Mouse (Mus musculus) neural tube, embryonic 15.5 days (tissue): Measurements from ENCODE around the gene Ptms. TPM values are rescaled to one million over a fixed set of nuclear protein-coding genes. Genes with fewer than 3 reads are reported as not detected.
A peak's percentile ranks its signal among the peaks of the same experiment; 100 is the strongest.

Experiments used
- ATAC-seq: fragments of 200-750 bp; cut with Nextera tagmentation; 2 replicates; pipeline ENCODE4 v1.8.0; 2017; ENCODE audit warnings: mild to moderate bottlenecking, moderate TSS enrichment, moderate library complexity; ENCODE audit not compliant: low FRiP score
- H3K27ac ChIP-seq: fragments of 300-500 bp; sonication (generic); replicated peaks from 2 replicates; pipeline ENCODE4 v1.5.1; 2015; ENCODE audit warnings: mild to moderate bottlenecking, inconsistent platforms
- H3K27me3 ChIP-seq: fragments of 300-500 bp; sonication (generic); replicated peaks from 2 replicates; pipeline ENCODE4 v1.6.1; 2015; ENCODE audit warnings: inconsistent platforms
- H3K36me3 ChIP-seq: fragments of 300-500 bp; sonication (generic); 2 replicates; pipeline ENCODE4 v1.6.1; 2015; ENCODE audit warnings: inconsistent platforms
- H3K4me1 ChIP-seq: fragments of 300-500 bp; sonication (generic); 2 replicates; pipeline ENCODE4 v1.6.1; 2015; ENCODE audit warnings: inconsistent platforms
- H3K4me2 ChIP-seq: fragments of 300-500 bp; sonication (generic); 2 replicates; pipeline ENCODE4 v1.6.1; 2015; ENCODE audit warnings: inconsistent platforms, mild to moderate bottlenecking, moderate library complexity
- H3K4me3 ChIP-seq: fragments of 300-500 bp; sonication (generic); replicated peaks from 2 replicates; pipeline ENCODE4 v1.5.1; 2015; ENCODE audit warnings: mild to moderate bottlenecking, inconsistent platforms
- H3K9ac ChIP-seq: fragments of 300-500 bp; sonication (generic); replicated peaks from 2 replicates; pipeline ENCODE4 v1.6.1; 2015; ENCODE audit warnings: mild to moderate bottlenecking, inconsistent platforms
- H3K9me3 ChIP-seq: fragments of 300-500 bp; sonication (generic); replicated peaks from 2 replicates; pipeline ENCODE4 v1.6.1; 2016; ENCODE audit warnings: inconsistent platforms
- WGBS: fragments of 180-500 bp; shearing (Covaris S2); methylation state at CpG from one replicate; pipeline ENCODE4 v1.1.7; 2015; ENCODE audit warnings: mixed read lengths; 5-methylcytosine and 5-hydroxymethylcytosine counted together
- polyA plus RNA-seq: library from polyadenylated mRNA; unstranded; fragments of >200 nt; fragmentation: Nextera tagmentation; extraction: Ambion mirVana; gene quantifications from 2 replicates; pipeline ENCODE4 v1.2.1, GENCODE M21; 2015

The Ptms gene
- polyA plus RNA-seq = 637 and 745 TPM in 2 replicates

- Histone ChIP-seq H3K4me3 (peak within 1 kb of the TSS; percentile 95), H3K9me3 (no peaks in the 10 kb centered on the region), H3K4me2 (peak within 1 kb of the TSS; percentile 99), H3K27me3 (no peaks in the 10 kb centered on the region), H3K4me1 (peaks cover 50% of the 10 kb centered on the region), H3K27ac (peak within 1 kb of the TSS; percentile 100), H3K36me3 (peaks cover 1% of the 10 kb centered on the region; the same call in 1 of the 2 replicates), H3K9ac (peak within 1 kb of the TSS; percentile 100; the same call in 1 of the 2 replicates)
- ATAC-seq = peak; percentile 85
- under 1% methylated on average over 13 of the region's 13 CpGs for WGBS
Observed at GRCm38 (mm10) chr6:124919695-124920317, at the start of gene Ptms. TSS of gene Ptms (minus strand) at chr6:124920103.

GRCm38 (mm10) chr6:124967766-124968165, 47.9 kb upstream of the Ptms start:
- Histone ChIP-seq H3K4me1 (peaks cover 22% of the 10 kb centered on the region), H3K9me3 (no peaks in the 10 kb centered on the region), H3K27me3 (no peaks in the 10 kb centered on the region), H3K36me3 (no peaks in the 10 kb centered on the region), H3K4me2 (no peak overlapping the region), H3K9ac (no peak overlapping the region), H3K4me3 (no peak overlapping the region), H3K27ac (no peak overlapping the region)
- ATAC-seq = no peak
- 74% methylated on average over 4 of the region's 4 CpGs for WGBS

GRCm38 (mm10) chr6:124966466-124967118, 46.7 kb upstream of the Ptms start:
- Histone ChIP-seq H3K4me1 (peaks cover 22% of the 10 kb centered on the region), H3K9ac (peak overlapping the region; percentile 95; the same call in 1 of the 2 replicates), H3K4me3 (peak overlapping the region; percentile 80), H3K36me3 (peaks cover 6% of the 10 kb centered on the region), H3K27ac (no peak overlapping the region), H3K4me2 (peak overlapping the region; percentile 98), H3K9me3 (no peaks in the 10 kb centered on the region), H3K27me3 (no peaks in the 10 kb centered on the region)
- 96% methylated on average over 7 of the region's 7 CpGs for WGBS
- ATAC-seq = no peak

GRCm38 (mm10) chr6:124965747-124966146, 45.8 kb upstream of the Ptms start:
- WGBS = 12% methylated on average over 15 of the region's 15 CpGs
- Histone ChIP-seq H3K9ac (peak overlapping the region; percentile 95), H3K4me1 (peaks cover 22% of the 10 kb centered on the region), H3K27me3 (no peaks in the 10 kb centered on the region), H3K36me3 (peaks cover 14% of the 10 kb centered on the region), H3K27ac (peak overlapping the region; percentile 92), H3K9me3 (no peaks in the 10 kb centered on the region), H3K4me2 (peak overlapping the region; percentile 98), H3K4me3 (peak overlapping the region; percentile 80)
- no peak for ATAC-seq

- Histone ChIP-seq H3K4me1 (peaks cover 22% of the 10 kb centered on the region), H3K27ac (peak within 1 kb of the TSS; percentile 92), H3K36me3 (peaks cover 18% of the 10 kb centered on the region), H3K9me3 (no peaks in the 10 kb centered on the region), H3K27me3 (no peaks in the 10 kb centered on the region), H3K4me3 (peak within 1 kb of the TSS; percentile 80), H3K4me2 (peak within 1 kb of the TSS; percentile 98), H3K9ac (peak within 1 kb of the TSS; percentile 95)
- ATAC-seq = peak; percentile 95
- under 1% methylated on average over 68 of the region's 68 CpGs for WGBS
Observed at GRCm38 (mm10) chr6:124965088-124965719, 45.3 kb upstream of the Ptms start, which contains the start of gene Cops7a. TSS of gene Cops7a (minus strand) at chr6:124965538.

GRCm38 (mm10) chr6:124964638-124965037, 44.7 kb upstream of the Ptms start:
- Histone ChIP-seq H3K27me3 (no peaks in the 10 kb centered on the region), H3K4me1 (peaks cover 22% of the 10 kb centered on the region), H3K4me2 (peak overlapping the region; percentile 98), H3K27ac (peak overlapping the region; percentile 92), H3K4me3 (peak overlapping the region; percentile 80), H3K9ac (peak overlapping the region; percentile 95), H3K9me3 (no peaks in the 10 kb centered on the region), H3K36me3 (peaks cover 23% of the 10 kb centered on the region)
- peak; percentile 26 for ATAC-seq
- WGBS = 38% methylated on average over 16 of the region's 16 CpGs

GRCm38 (mm10) chr6:124961021-124961420, 41.1 kb upstream of the Ptms start:
- no peak for ATAC-seq
- H3K36me3 ChIP-seq = peaks cover 50% of the 10 kb centered on the region
- 92% methylated on average over 12 of the region's 12 CpGs for WGBS

GRCm38 (mm10) chr6:124959960-124960359, 40.1 kb upstream of the Ptms start:
- Histone ChIP-seq H3K4me1 (peaks cover 9% of the 10 kb centered on the region), H3K36me3 (peaks cover 56% of the 10 kb centered on the region), H3K9me3 (no peaks in the 10 kb centered on the region), H3K27ac (no peak overlapping the region), H3K9ac (no peak overlapping the region), H3K4me2 (no peak overlapping the region), H3K4me3 (no peak overlapping the region), H3K27me3 (no peaks in the 10 kb centered on the region)
- 86% methylated on average over 13 of the region's 13 CpGs for WGBS
- no peak for ATAC-seq

More at GRCm38 (mm10) chr6:124961021-124961420, 41.1 kb upstream of the Ptms start:
- Histone ChIP-seq H3K4me1 (peaks cover 12% of the 10 kb centered on the region), H3K4me3 (no peak overlapping the region), H3K27me3 (no peaks in the 10 kb centered on the region), H3K27ac (no peak overlapping the region), H3K4me2 (no peak overlapping the region), H3K9me3 (no peaks in the 10 kb centered on the region), H3K9ac (no peak overlapping the region)

GRCm38 (mm10) chr6:124958127-124958526, 38.2 kb upstream of the Ptms start:
- ATAC-seq = no peak
- WGBS = 93% methylated on average over 3 of the region's 3 CpGs
- H3K9ac ChIP-seq = no peak overlapping the region

GRCm38 (mm10) chr6:124955212-124955611, 35.3 kb upstream of the Ptms start:
- Histone ChIP-seq H3K4me2 (no peak overlapping the region), H3K27ac (no peak overlapping the region), H3K4me3 (no peak overlapping the region), H3K9me3 (no peaks in the 10 kb centered on the region), H3K36me3 (peaks cover 37% of the 10 kb centered on the region), H3K4me1 (no peaks in the 10 kb centered on the region), H3K27me3 (no peaks in the 10 kb centered on the region), H3K9ac (no peak overlapping the region)
- ATAC-seq = no peak
- 97% methylated on average over 4 of the region's 4 CpGs for WGBS

More at GRCm38 (mm10) chr6:124958127-124958526, 38.2 kb upstream of the Ptms start:
- no peak overlapping the region for H3K4me2 ChIP-seq
- H3K27me3 ChIP-seq = no peaks in the 10 kb centered on the region
- H3K27ac ChIP-seq = no peak overlapping the region
- H3K4me3 ChIP-seq = no peak overlapping the region
- H3K4me1 ChIP-seq = no peaks in the 10 kb centered on the region
- peaks cover 56% of the 10 kb centered on the region for H3K36me3 ChIP-seq
- H3K9me3 ChIP-seq = no peaks in the 10 kb centered on the region

- H3K4me1 ChIP-seq = no peaks in the 10 kb centered on the region
- H3K9ac ChIP-seq = no peak overlapping the region
- H3K9me3 ChIP-seq = no peaks in the 10 kb centered on the region
- peaks cover 28% of the 10 kb centered on the region for H3K36me3 ChIP-seq
- H3K4me2 ChIP-seq = no peak overlapping the region
- H3K27me3 ChIP-seq = no peaks in the 10 kb centered on the region
- WGBS = 89% methylated on average over 2 of the region's 2 CpGs
- H3K4me3 ChIP-seq = no peak overlapping the region
- H3K27ac ChIP-seq = no peak overlapping the region
- ATAC-seq = no peak
Observed at GRCm38 (mm10) chr6:124953991-124954715, 34.2 kb upstream of the Ptms start.
